ENCODE assay signal across 16 mouse cellular contexts in genomic region chr13:4296991-4297390, GRCm38 (mm10). TPM values are rescaled to one million over a fixed set of nuclear protein-coding genes. Genes with fewer than 3 reads are reported as not detected.
"Had no signal": no experiment of that assay in that cellular context is flagged by ENCODE, and none has a peak within 500 bp of the region (broad histone marks: within the 10 kb centered on the region; RNA-seq: fewer than 3 reads in every experiment).

No protein-coding gene starts in this region.

- ATAC-seq: liver, postnatal 0 days; lung, postnatal 0 days; midbrain, embryonic 13.5 days; midbrain, embryonic 15.5 days had no signal

- DNase-seq: liver, postnatal 0 days; lung, adult 2 months; lung, postnatal 14 days; lung, postnatal 36 days; right cerebral cortex, adult 18-20 months; right cerebral cortex, postnatal 25 days; right cerebral cortex, postnatal 4 days; thymus, adult 2 months; thymus, postnatal 25 days; thymus, postnatal 4 days had no signal

RNA-seq across cellular contexts. Expression of gene Akr1c12, which starts 17.8 kb away (rescaled TPM):
- total RNA-seq: midbrain, postnatal 0 days; monocyte, adult 5-6 weeks; neutrophil, adult 5-6 weeks had no signal
